In genomic region chr11:78735168-78735567, GRCm38 (mm10) we compare ENCODE assay signal across 24 mouse cellular contexts.
"Had no signal": no experiment of that assay in that cellular context is flagged by ENCODE, and none has a peak within 500 bp of the region (broad histone marks: within the 10 kb centered on the region; RNA-seq: fewer than 3 reads in every experiment).

No protein-coding gene starts in this region.

- ATAC-seq: hindbrain, embryonic 16.5 days; inflammation-experienced regulatory T-cells, adult 6 months; intestine, embryonic 15.5 days; intestine, postnatal 0 days; liver, embryonic 12.5 days had no signal

- H3K27ac ChIP-seq: heart, embryonic 10.5 days; hindbrain, embryonic 10.5 days; hindbrain, embryonic 12.5 days; hindbrain, embryonic 14.5 days; intestine, embryonic 15.5 days; limb, embryonic 13.5 days; limb, embryonic 15.5 days; liver, embryonic 12.5 days had no signal

- DNase-seq: gastrocnemius, postnatal 14 days; gastrocnemius, postnatal 36 days; heart, adult 18-20 months; heart, postnatal 10 days; heart, postnatal 36 days; kidney, adult 18-20 months; kidney, adult 8-10 months; kidney, postnatal 10 days; kidney, postnatal 25 days; layer of hippocampus, adult 9-11 months; layer of hippocampus, postnatal 36 days; left cerebral cortex, postnatal 4 days had no signal

- H3K9me3 ChIP-seq: heart, embryonic 10.5 days; heart, embryonic 12.5 days; hindbrain, embryonic 10.5 days; hindbrain, embryonic 12.5 days; intestine, embryonic 15.5 days; limb, embryonic 13.5 days; limb, embryonic 15.5 days; liver, embryonic 12.5 days had no signal

- H3K4me3 ChIP-seq: heart, embryonic 10.5 days; heart, embryonic 12.5 days; hindbrain, embryonic 10.5 days; hindbrain, embryonic 12.5 days; intestine, embryonic 15.5 days; limb, embryonic 13.5 days; limb, embryonic 15.5 days; liver, embryonic 12.5 days had no signal

- H3K4me1 ChIP-seq: heart, embryonic 10.5 days; heart, embryonic 12.5 days; hindbrain, embryonic 12.5 days; intestine, embryonic 15.5 days; limb, embryonic 13.5 days; limb, embryonic 15.5 days had no signal

- H3K27me3 ChIP-seq: heart, embryonic 12.5 days; intestine, embryonic 15.5 days; limb, embryonic 13.5 days; limb, embryonic 15.5 days; liver, embryonic 12.5 days had no signal

- H3K9ac ChIP-seq: heart, embryonic 12.5 days; hindbrain, embryonic 12.5 days; hindbrain, embryonic 14.5 days; intestine, embryonic 15.5 days; limb, embryonic 13.5 days; limb, embryonic 15.5 days; liver, embryonic 12.5 days had no signal

- H3K36me3 ChIP-seq: heart, embryonic 10.5 days; heart, embryonic 12.5 days; hindbrain, embryonic 10.5 days; hindbrain, embryonic 12.5 days; intestine, embryonic 15.5 days; limb, embryonic 13.5 days; limb, embryonic 15.5 days; liver, embryonic 12.5 days had no signal
